Mouse (Mus musculus): Measurements from ENCODE around the gene Tas1r1. TPM values are rescaled to one million over a fixed set of nuclear protein-coding genes. Genes with fewer than 3 reads are reported as not detected.

The Tas1r1 gene
- polyA plus RNA-seq, 1 experiment: not detected

- no peak for TF ChIP-seq CTCF (IDR thresholded peaks at IDR 0.05; ENCODE audit: extremely low read depth, insufficient read length, insufficient replicate concordance, low read depth, low read length)
- no peak for TF ChIP-seq POLR2A (IDR thresholded peaks at IDR 0.05; ENCODE audit: low read depth, low read length)
- Histone ChIP-seq H3K4me3 (ENCODE audit: low read depth, low read length) (peak overlapping the region; percentile 99), H3K36me3 (ENCODE audit: control insufficient read depth, insufficient read depth, low read length) (peaks cover 15% of the 10 kb centered on the region), H3K27ac (ENCODE audit: insufficient read depth, low read depth, low read length) (peak overlapping the region; percentile 53), H3K27me3 (ENCODE audit: control insufficient read depth, insufficient read depth, low read length) (no peaks in the 10 kb centered on the region), H3K4me1 (ENCODE audit: control insufficient read depth, insufficient read depth, insufficient read length, low read length) (peaks cover 4% of the 10 kb centered on the region)
- 1% methylated on average over 108 of the region's 111 CpGs for whole genome bisulfite sequencing
Measured at GRCm38 (mm10) chr4:151995371-151996172, 42.8 kb downstream of the Tas1r1 start.

- Histone ChIP-seq H3K36me3 (ENCODE audit: control insufficient read depth, insufficient read depth, low read length) (peaks cover 15% of the 10 kb centered on the region), H3K4me1 (ENCODE audit: control insufficient read depth, insufficient read depth, insufficient read length, low read length) (peaks cover 4% of the 10 kb centered on the region), H3K4me3 (ENCODE audit: low read depth, low read length) (peak overlapping the region; percentile 99), H3K27me3 (ENCODE audit: control insufficient read depth, insufficient read depth, low read length) (no peaks in the 10 kb centered on the region), H3K27ac (ENCODE audit: insufficient read depth, low read depth, low read length) (no peak overlapping the region)
- no peak for TF ChIP-seq CTCF (IDR thresholded peaks at IDR 0.05; ENCODE audit: extremely low read depth, insufficient read length, insufficient replicate concordance, low read depth, low read length)
- TF ChIP-seq POLR2A (IDR thresholded peaks at IDR 0.05; ENCODE audit: low read depth, low read length): no peak
- 3% methylated on average over 61 of the region's 61 CpGs for WGBS
Measured at GRCm38 (mm10) chr4:151994228-151995171, 43.9 kb downstream of the Tas1r1 start.

- Histone ChIP-seq H3K27ac (ENCODE audit: insufficient read depth, low read depth, low read length) (no peak overlapping the region), H3K4me1 (ENCODE audit: control insufficient read depth, insufficient read depth, insufficient read length, low read length) (peaks cover 10% of the 10 kb centered on the region), H3K4me3 (ENCODE audit: low read depth, low read length) (no peak overlapping the region), H3K27me3 (ENCODE audit: control insufficient read depth, insufficient read depth, low read length) (no peaks in the 10 kb centered on the region), H3K36me3 (ENCODE audit: control insufficient read depth, insufficient read depth, low read length) (peaks cover 15% of the 10 kb centered on the region)
- 73% methylated on average over 6 of the region's 6 CpGs for WGBS
- TF ChIP-seq POLR2A (IDR thresholded peaks at IDR 0.05; ENCODE audit: low read depth, low read length) (no peak), CTCF (IDR thresholded peaks at IDR 0.05; ENCODE audit: extremely low read depth, insufficient read length, insufficient replicate concordance, low read depth, low read length) (no peak)
Measured at GRCm38 (mm10) chr4:151993035-151993434, 45.3 kb downstream of the Tas1r1 start.

GRCm38 (mm10) chr4:151992091-151992490 is 46.3 kb downstream of the Tas1r1 start:
- Histone ChIP-seq H3K36me3 (ENCODE audit: control insufficient read depth, insufficient read depth, low read length) (peaks cover 15% of the 10 kb centered on the region), H3K27me3 (ENCODE audit: control insufficient read depth, insufficient read depth, low read length) (no peaks in the 10 kb centered on the region), H3K27ac (ENCODE audit: insufficient read depth, low read depth, low read length) (no peak overlapping the region), H3K4me1 (ENCODE audit: control insufficient read depth, insufficient read depth, insufficient read length, low read length) (peaks cover 13% of the 10 kb centered on the region), H3K4me3 (ENCODE audit: low read depth, low read length) (no peak overlapping the region)
- 92% methylated on average over 9 of the region's 9 CpGs for WGBS
- no peak for TF ChIP-seq CTCF (IDR thresholded peaks at IDR 0.05; ENCODE audit: extremely low read depth, insufficient read length, insufficient replicate concordance, low read depth, low read length)
- TF ChIP-seq POLR2A (IDR thresholded peaks at IDR 0.05; ENCODE audit: low read depth, low read length): no peak

- Histone ChIP-seq H3K4me3 (ENCODE audit: low read depth, low read length) (peak overlapping the region; percentile 82), H3K4me1 (ENCODE audit: control insufficient read depth, insufficient read depth, insufficient read length, low read length) (peaks cover 16% of the 10 kb centered on the region), H3K27me3 (ENCODE audit: control insufficient read depth, insufficient read depth, low read length) (no peaks in the 10 kb centered on the region), H3K36me3 (ENCODE audit: control insufficient read depth, insufficient read depth, low read length) (peaks cover 15% of the 10 kb centered on the region), H3K27ac (ENCODE audit: insufficient read depth, low read depth, low read length) (no peak overlapping the region)
- WGBS: 43% methylated on average over 6 of the region's 6 CpGs
- TF ChIP-seq POLR2A (IDR thresholded peaks at IDR 0.05; ENCODE audit: low read depth, low read length) (no peak), CTCF (IDR thresholded peaks at IDR 0.05; ENCODE audit: extremely low read depth, insufficient read length, insufficient replicate concordance, low read depth, low read length) (no peak)
Measured at GRCm38 (mm10) chr4:151989110-151989488, 49.3 kb downstream of the Tas1r1 start.

GRCm38 (mm10) chr4:151988342-151989109 is 49.8 kb downstream of the Tas1r1 start, which contains the start of gene Thap3:
Gene Thap3 (minus strand): TSS chr4:151988997.
- Histone ChIP-seq H3K27me3 (ENCODE audit: control insufficient read depth, insufficient read depth, low read length) (no peaks in the 10 kb centered on the region), H3K36me3 (ENCODE audit: control insufficient read depth, insufficient read depth, low read length) (peaks cover 15% of the 10 kb centered on the region), H3K4me3 (ENCODE audit: low read depth, low read length) (peak within 1 kb of the TSS; percentile 82), H3K27ac (ENCODE audit: insufficient read depth, low read depth, low read length) (peak within 1 kb of the TSS; percentile 7; the same call in 1 of the 2 replicates), H3K4me1 (ENCODE audit: control insufficient read depth, insufficient read depth, insufficient read length, low read length) (peaks cover 16% of the 10 kb centered on the region)
- WGBS: 1% methylated on average over 54 of the region's 54 CpGs
- TF ChIP-seq POLR2A (IDR thresholded peaks at IDR 0.05; ENCODE audit: low read depth, low read length): 0 out of 2 replicates have a peak, but pooled peaks have one; percentile 21
- TF ChIP-seq CTCF (IDR thresholded peaks at IDR 0.05; ENCODE audit: extremely low read depth, insufficient read length, insufficient replicate concordance, low read depth, low read length): no peak

All from small intestine, adult 2 months (tissue).